Mouse (Mus musculus): ENCODE data around the gene Art4.

The Art4 gene

GRCm38 (mm10) chr6:136866150-136866549 lies 8.6 kb upstream of the Art4 start:
- DNase-seq (ENCODE audit: low spot score) = no peak

GRCm38 (mm10) chr6:136865360-136865759 lies 7.8 kb upstream of the Art4 start:
- no peak for DNase-seq (ENCODE audit: low spot score)

GRCm38 (mm10) chr6:136861020-136861419 lies 3.5 kb upstream of the Art4 start:
- DNase-seq (ENCODE audit: low spot score) = no peak

- DNase-seq (ENCODE audit: low spot score) = no peak
These were observed 887 bp upstream of the Art4 start for GRCm38 (mm10) chr6:136858420-136858819.

- no peak for DNase-seq (ENCODE audit: low spot score)
These were observed 334 bp upstream of the Art4 start for GRCm38 (mm10) chr6:136857873-136858260.

- no peak for DNase-seq (ENCODE audit: low spot score)
These were observed 1.4 kb downstream of the Art4 start for GRCm38 (mm10) chr6:136856071-136856636.

GRCm38 (mm10) chr6:136855183-136855582 lies 2.4 kb downstream of the Art4 start:
- DNase-seq (ENCODE audit: low spot score) = no peak

GRCm38 (mm10) chr6:136854361-136854781 lies 3.2 kb downstream of the Art4 start:
- no peak for DNase-seq (ENCODE audit: low spot score)

- DNase-seq (ENCODE audit: low spot score) = no peak
These were observed 4.8 kb downstream of the Art4 start for GRCm38 (mm10) chr6:136852762-136853161.

GRCm38 (mm10) chr6:136852348-136852747 lies 5.2 kb downstream of the Art4 start:
- DNase-seq (ENCODE audit: low spot score) = no peak

GRCm38 (mm10) chr6:136850267-136850666 lies 7.3 kb downstream of the Art4 start:
- DNase-seq (ENCODE audit: low spot score) = no peak

- no peak for DNase-seq (ENCODE audit: low spot score)
These were observed 8.6 kb downstream of the Art4 start for GRCm38 (mm10) chr6:136848971-136849370.

- no peak for DNase-seq (ENCODE audit: low spot score)
These were observed 9.1 kb downstream of the Art4 start for GRCm38 (mm10) chr6:136848399-136848798.

GRCm38 (mm10) chr6:136847790-136848189 lies 9.7 kb downstream of the Art4 start:
- no peak for DNase-seq (ENCODE audit: low spot score)

GRCm38 (mm10) chr6:136847267-136847666 lies 10.3 kb downstream of the Art4 start:
- no peak for DNase-seq (ENCODE audit: low spot score)

GRCm38 (mm10) chr6:136845706-136846480 lies 11.6 kb downstream of the Art4 start:
- no peak for DNase-seq (ENCODE audit: low spot score)

- DNase-seq (ENCODE audit: low spot score) = no peak
These were observed 12.6 kb downstream of the Art4 start for GRCm38 (mm10) chr6:136844903-136845302.

GRCm38 (mm10) chr6:136837323-136837722 lies 20.2 kb downstream of the Art4 start:
- no peak for DNase-seq (ENCODE audit: low spot score)

- DNase-seq (ENCODE audit: low spot score) = no peak
These were observed 22.2 kb downstream of the Art4 start, which contains the start of gene Smco3 for GRCm38 (mm10) chr6:136835352-136835751. TSS of gene Smco3 (minus strand) at chr6:136835452.

- DNase-seq (ENCODE audit: low spot score) = no peak
These were observed 25.8 kb downstream of the Art4 start for GRCm38 (mm10) chr6:136831712-136832111.

- DNase-seq (ENCODE audit: low spot score) = no peak
These were observed 28.9 kb downstream of the Art4 start for GRCm38 (mm10) chr6:136828681-136829080.

GRCm38 (mm10) chr6:136827881-136828561 lies 29.5 kb downstream of the Art4 start, which contains the start of gene Wbp11:
TSS of gene Wbp11 (minus strand) at chr6:136828233.
- peak; percentile 86 for DNase-seq (ENCODE audit: low spot score)

- no peak for DNase-seq (ENCODE audit: low spot score)
These were observed 30.0 kb downstream of the Art4 start, which contains the start of gene BC049715 for GRCm38 (mm10) chr6:136827516-136827880. TSS of gene BC049715 (plus strand) at chr6:136827626.

Measured in ovary, postnatal 10 days (tissue).